Mouse (Mus musculus): ENCODE results near the gene Rhox8.
"Not testable (repeated sequence)": the region's sequence is repeated elsewhere in the genome, so short reads cannot be mapped to it uniquely, and the experiment has no call there.

The Rhox8 gene

GRCm38 (mm10) chrX:37878844-37879243 is at the start of gene Rhox8:
Rhox8 (minus strand) TSS chrX:37878944.
- DNase-seq (ENCODE audit: low spot score in 2 of 2): no peak

GRCm38 (mm10) chrX:37916311-37916710 is 37.6 kb upstream of the Rhox8 start:
- DNase-seq (ENCODE audit: low spot score in 2 of 2): no peak

- DNase-seq (ENCODE audit: low spot score in 2 of 2): no peak
Measured at GRCm38 (mm10) chrX:37908581-37908980, 29.8 kb upstream of the Rhox8 start.

- DNase-seq (ENCODE audit: low spot score in 2 of 2): no peak
Measured at GRCm38 (mm10) chrX:37903727-37904126, 25.0 kb upstream of the Rhox8 start.

- not testable (repeated sequence) for DNase-seq (ENCODE audit: low spot score in 2 of 2)
Measured at GRCm38 (mm10) chrX:37901670-37902069, 22.9 kb upstream of the Rhox8 start, which contains the start of gene Rhox9. Rhox9 (minus strand) TSS chrX:37901770.

DNA sequence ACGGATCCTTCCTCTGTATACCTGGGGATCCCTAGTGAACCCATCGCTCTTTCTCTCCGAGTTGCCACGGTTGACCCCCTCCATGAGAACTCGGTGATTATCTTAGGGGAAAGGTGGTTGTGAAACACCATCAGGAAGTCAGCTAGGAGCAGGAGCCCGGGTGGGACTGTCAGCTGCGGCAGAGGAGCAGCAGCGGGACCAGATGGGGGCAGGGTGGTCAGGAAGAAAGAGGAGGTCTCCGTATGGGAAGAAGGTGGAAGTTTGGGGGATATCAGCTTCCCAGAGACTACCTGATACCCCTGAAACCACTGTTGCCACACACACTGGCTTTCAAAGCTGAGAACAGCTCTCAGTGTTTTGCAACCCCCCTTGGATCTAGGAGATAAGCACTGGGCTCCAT is 18.4 kb upstream of the Rhox8 start, which contains the start of gene Rhox7b:
Gene Rhox7b (minus strand): TSS at position 101 of the 400 bp plus-strand sequence.
- not testable (repeated sequence) for DNase-seq (ENCODE audit: low spot score in 2 of 2)

- no peak for DNase-seq (ENCODE audit: low spot score in 2 of 2)
Measured at GRCm38 (mm10) chrX:37871641-37872040, 7.1 kb downstream of the Rhox8 start.

DNA sequence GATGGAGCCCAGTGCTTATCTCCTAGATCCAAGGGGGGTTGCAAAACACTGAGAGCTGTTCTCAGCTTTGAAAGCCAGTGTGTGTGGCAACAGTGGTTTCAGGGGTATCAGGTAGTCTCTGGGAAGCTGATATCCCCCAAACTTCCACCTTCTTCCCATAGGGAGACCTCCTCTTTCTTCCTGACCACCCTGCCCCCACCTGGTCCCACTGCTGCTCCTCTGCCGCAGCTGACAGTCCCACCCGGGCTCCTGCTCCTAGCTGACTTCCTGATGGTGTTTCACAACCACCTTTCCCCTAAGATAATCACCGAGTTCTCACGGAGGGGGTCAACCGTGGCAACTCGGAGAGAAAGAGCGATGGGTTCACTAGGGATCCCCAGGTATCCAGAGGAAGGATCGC is 47.4 kb downstream of the Rhox8 start, which contains the start of gene Rhox7a:
Gene Rhox7a (plus strand): TSS at position 301 of the 400 bp plus-strand sequence.
- not testable (repeated sequence) for DNase-seq (ENCODE audit: low spot score in 2 of 2)

DNA sequence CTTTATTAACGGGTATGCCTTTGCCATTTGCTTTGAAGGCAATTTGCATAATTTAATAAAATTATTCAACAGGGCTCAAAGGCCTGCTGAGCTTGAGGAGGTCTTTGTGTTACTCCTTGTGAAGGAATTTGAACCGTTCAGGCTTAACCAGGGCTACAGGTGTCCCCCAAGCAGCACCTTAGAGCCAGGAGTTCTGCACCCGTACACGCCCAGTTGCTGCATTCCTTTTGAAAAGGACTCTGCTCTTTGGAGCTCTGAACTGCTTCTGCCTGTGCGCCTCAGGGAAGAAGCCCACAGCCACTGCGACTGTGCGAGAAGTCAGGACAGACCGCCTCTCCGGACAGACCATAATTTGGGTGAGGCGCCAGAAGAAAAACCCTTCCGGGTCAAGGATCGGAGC is 52.1 kb downstream of the Rhox8 start, which contains the start of gene Rhox6:
Gene Rhox6 (plus strand): TSS at position 301 of the 400 bp plus-strand sequence.
- DNase-seq (ENCODE audit: low spot score in 2 of 2): not testable (repeated sequence)
